Mouse (Mus musculus) erythroblast, embryonic 14.5 days (primary cell): ENCODE results near the gene Htr2a.

ENCODE experiments used
- GATA1 ChIP-seq: IDR thresholded peaks from 2 replicates; pipeline ENCODE4 v1.6.1; 2012; ENCODE audit warnings: low read length, inconsistent platforms, mixed read lengths
- TAL1 ChIP-seq: IDR thresholded peaks from 3 replicates; pipeline ENCODE4 v1.6.1; 2012; ENCODE audit warnings: low read length, inconsistent platforms, mixed read lengths

DNA sequence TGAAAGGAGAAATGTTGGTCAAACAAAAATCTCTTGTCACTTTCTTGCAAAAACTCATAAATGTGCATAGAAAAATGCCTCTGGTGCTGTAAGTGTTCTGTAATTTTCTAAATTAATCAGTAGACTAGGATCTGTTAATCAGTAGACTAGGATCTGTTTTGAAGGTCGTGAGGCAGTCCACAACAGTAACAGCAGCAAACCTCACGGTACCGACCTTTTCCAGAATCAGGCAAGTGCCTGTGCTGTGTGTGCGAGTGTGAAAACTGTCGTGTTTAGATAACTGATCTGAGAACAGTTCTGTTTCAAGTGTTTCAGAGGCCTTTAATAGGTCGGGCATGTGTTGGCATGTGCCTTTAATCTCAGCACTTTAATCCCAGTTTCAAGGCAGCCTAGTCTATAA is 94.8 kb downstream of the Htr2a start:
- TF ChIP-seq GATA1 (no peak), TAL1 (no peak)
